Mouse (Mus musculus) intestine, embryonic 14.5 days (tissue): ENCODE data around the gene Slit3. TPM values are rescaled to one million over a fixed set of nuclear protein-coding genes. Genes with fewer than 3 reads are reported as not detected.

Source experiments
- ATAC-seq: fragments of 200-750 bp; cut with Nextera tagmentation; replicated peaks from 2 replicates; pipeline ENCODE4 v1.8.0; 2017; ENCODE audit warnings: low read depth, moderate number of reproducible peaks, moderate TSS enrichment, moderate library complexity; ENCODE audit not compliant: low FRiP score, low TSS enrichment
- DNase-seq: peaks from one replicate; pipeline ENCODE4 v3.0.0-alpha.2; 2018; ENCODE audit warnings: low spot score
- H3K27ac ChIP-seq: fragments of 300-500 bp; sonication (generic); 2 replicates; pipeline ENCODE4 v1.5.1; 2014; ENCODE audit warnings: low read depth, mild to moderate bottlenecking, control low read depth
- H3K27me3 ChIP-seq: fragments of 300-500 bp; sonication (generic); replicated peaks from 2 replicates; pipeline ENCODE4 v1.6.1; 2014; ENCODE audit warnings: low read length, control low read depth; ENCODE audit not compliant: control insufficient read depth, insufficient read depth
- H3K36me3 ChIP-seq: fragments of 300-500 bp; sonication (generic); 2 replicates; pipeline ENCODE4 v1.6.1; 2014; ENCODE audit warnings: low read length, control low read depth; ENCODE audit not compliant: control insufficient read depth, insufficient read depth
- H3K4me1 ChIP-seq: fragments of 300-500 bp; sonication (generic); replicated peaks from 2 replicates; pipeline ENCODE4 v1.6.1; 2014; ENCODE audit warnings: low read length, control low read depth, mixed read lengths; ENCODE audit not compliant: control insufficient read depth, insufficient read depth
- H3K4me2 ChIP-seq: fragments of 300-500 bp; sonication (generic); 2 replicates; pipeline ENCODE4 v1.6.1; 2014; ENCODE audit warnings: low read length
- H3K4me3 ChIP-seq: fragments of 300-500 bp; sonication (generic); 2 replicates; pipeline ENCODE4 v1.5.1; 2014; ENCODE audit warnings: low read depth, low read length, control low read depth, mixed read lengths
- H3K9ac ChIP-seq: fragments of 300-500 bp; sonication (generic); 2 replicates; pipeline ENCODE4 v1.6.1; 2014; ENCODE audit warnings: mild to moderate bottlenecking, low read length
- H3K9me3 ChIP-seq: fragments of 300-500 bp; sonication (generic); 2 replicates; pipeline ENCODE4 v1.6.1; 2016; ENCODE audit warnings: low read length, control low read depth; ENCODE audit not compliant: control insufficient read depth
- WGBS: fragments of 180-500 bp; shearing (Covaris S2); extraction: QIAGEN DNeasy Blood & Tissue Kit; methylation state at CpG from one replicate; pipeline ENCODE4 v1.1.7; 2014; 5-methylcytosine and 5-hydroxymethylcytosine counted together
- polyA plus RNA-seq: library from polyadenylated mRNA; unstranded; fragments of >200 nt; fragmentation: Nextera tagmentation; extraction: Ambion mirVana; gene quantifications from 2 replicates; pipeline ENCODE4 v1.2.1, GENCODE M21; 2014

Slit3 gene
- polyA plus RNA-seq, 1 experiment from 2014 or later = 27.6 TPM

GRCm38 (mm10) chr11:35667428-35667827 lies 546.4 kb downstream of the Slit3 start:
- H3K9me3 ChIP-seq = no peaks in the 10 kb centered on the region
- no peak overlapping the region for H3K27ac ChIP-seq
- no peaks in the 10 kb centered on the region for H3K27me3 ChIP-seq
- H3K4me1 ChIP-seq = no peaks in the 10 kb centered on the region
- H3K4me3 ChIP-seq = no peak overlapping the region
- H3K36me3 ChIP-seq = peaks cover 7% of the 10 kb centered on the region; the same call in 1 of the 2 replicates
- H3K9ac ChIP-seq = no peak overlapping the region
- WGBS = 63% methylated on average over 3 of the region's 3 CpGs
- no peak overlapping the region for H3K4me2 ChIP-seq
- ATAC-seq (no peak), DNase-seq (no peak)

- Histone ChIP-seq H3K9me3 (no peaks in the 10 kb centered on the region), H3K27ac (no peak overlapping the region), H3K4me2 (no peak overlapping the region), H3K4me1 (no peaks in the 10 kb centered on the region), H3K36me3 (peaks cover 7% of the 10 kb centered on the region; the same call in 1 of the 2 replicates), H3K9ac (no peak overlapping the region), H3K4me3 (no peak overlapping the region), H3K27me3 (no peaks in the 10 kb centered on the region)
- DNase-seq (no peak), ATAC-seq (no peak)
- 38% methylated on average over 3 of the region's 3 CpGs for WGBS
Observed at GRCm38 (mm10) chr11:35668138-35668537, 547.1 kb downstream of the Slit3 start.

DNA sequence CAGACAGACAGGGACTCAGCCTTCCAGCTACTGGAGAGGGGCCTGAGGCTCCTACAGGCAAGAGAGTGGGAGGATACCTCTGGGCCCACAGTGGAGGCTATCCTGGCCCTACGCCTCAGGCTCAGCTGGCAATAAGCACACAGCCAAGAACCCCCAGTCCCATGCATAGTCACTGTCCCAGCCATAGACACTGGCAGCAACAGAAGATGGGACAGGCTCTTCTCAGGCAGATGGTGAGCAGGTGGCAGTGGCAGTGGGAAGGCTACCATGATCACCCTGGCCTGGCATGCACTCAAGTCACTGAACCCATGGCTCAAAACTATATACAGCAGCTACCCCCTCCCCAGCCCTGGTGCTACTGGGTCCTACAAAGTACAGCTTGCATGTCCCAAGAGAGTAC lies 547.7 kb downstream of the Slit3 start:
- no peak overlapping the region for H3K4me3 ChIP-seq
- 80% methylated on average over 1 of the region's 1 CpGs for WGBS
- no peak for ATAC-seq
- no peak overlapping the region for H3K27ac ChIP-seq
- peaks cover 7% of the 10 kb centered on the region; the same call in 1 of the 2 replicates for H3K36me3 ChIP-seq
- no peak for DNase-seq
- H3K4me1 ChIP-seq = no peaks in the 10 kb centered on the region
- H3K4me2 ChIP-seq = no peak overlapping the region
- no peak overlapping the region for H3K9ac ChIP-seq
- H3K9me3 ChIP-seq = no peaks in the 10 kb centered on the region
- H3K27me3 ChIP-seq = no peaks in the 10 kb centered on the region

DNA sequence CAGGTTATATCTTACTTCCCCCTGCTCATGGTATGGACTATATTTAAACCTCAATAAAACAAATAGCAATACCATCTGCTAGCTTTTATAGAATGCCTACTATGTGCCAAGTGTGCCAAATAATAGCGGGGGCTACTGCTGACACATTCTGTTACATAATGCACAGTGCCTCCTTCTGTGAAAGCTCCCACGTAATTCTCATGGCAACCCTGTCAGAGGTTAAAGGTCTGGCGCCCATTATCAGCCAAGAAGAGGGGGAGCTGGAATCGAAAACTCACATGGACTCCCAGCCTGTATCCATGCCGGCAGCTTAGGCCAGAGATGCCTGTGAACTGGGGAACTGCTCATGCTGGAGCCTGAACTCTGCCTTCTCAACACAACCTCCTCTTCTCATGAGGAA lies 548.5 kb downstream of the Slit3 start:
- peaks cover 7% of the 10 kb centered on the region; the same call in 1 of the 2 replicates for H3K36me3 ChIP-seq
- H3K27ac ChIP-seq = no peak overlapping the region
- no peaks in the 10 kb centered on the region for H3K4me1 ChIP-seq
- no peaks in the 10 kb centered on the region for H3K9me3 ChIP-seq
- no peak overlapping the region for H3K4me2 ChIP-seq
- WGBS = 81% methylated on average over 5 of the region's 5 CpGs
- H3K9ac ChIP-seq = no peak overlapping the region
- no peak for ATAC-seq
- DNase-seq = no peak
- H3K4me3 ChIP-seq = no peak overlapping the region
- no peaks in the 10 kb centered on the region for H3K27me3 ChIP-seq

DNA sequence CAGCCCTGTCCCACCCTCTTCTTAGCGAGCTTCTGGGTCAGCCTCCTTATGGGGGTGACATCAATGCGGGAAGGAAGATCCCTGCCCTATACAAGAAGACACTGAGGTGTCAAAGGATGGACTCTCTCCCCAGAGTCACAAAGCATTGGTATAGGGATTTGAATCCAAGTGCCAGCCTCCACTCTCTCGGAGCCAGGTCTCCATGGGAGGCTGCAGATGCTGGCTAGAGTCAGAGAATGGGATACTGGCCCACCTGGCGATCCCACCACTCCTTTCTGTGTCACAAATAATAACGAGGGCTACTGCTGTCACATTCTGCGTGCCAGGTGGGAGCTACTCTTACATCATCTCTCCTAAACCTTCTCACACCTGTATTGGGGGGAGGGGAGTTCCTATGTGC lies 549.2 kb downstream of the Slit3 start:
- H3K9me3 ChIP-seq = no peaks in the 10 kb centered on the region
- 86% methylated on average over 6 of the region's 6 CpGs for WGBS
- H3K4me1 ChIP-seq = no peaks in the 10 kb centered on the region
- H3K27ac ChIP-seq = no peak overlapping the region
- H3K4me3 ChIP-seq = no peak overlapping the region
- peaks cover 7% of the 10 kb centered on the region; the same call in 1 of the 2 replicates for H3K36me3 ChIP-seq
- ATAC-seq = no peak
- no peaks in the 10 kb centered on the region for H3K27me3 ChIP-seq
- no peak overlapping the region for H3K9ac ChIP-seq
- no peak for DNase-seq
- no peak overlapping the region for H3K4me2 ChIP-seq

GRCm38 (mm10) chr11:35670746-35671145 lies 549.7 kb downstream of the Slit3 start:
- no peak overlapping the region for H3K4me3 ChIP-seq

GRCm38 (mm10) chr11:35673050-35673449 lies 552.0 kb downstream of the Slit3 start:
- 93% methylated on average over 7 of the region's 7 CpGs for WGBS
- H3K36me3 ChIP-seq = peaks cover 7% of the 10 kb centered on the region; the same call in 1 of the 2 replicates
- no peaks in the 10 kb centered on the region for H3K27me3 ChIP-seq
- ATAC-seq (no peak), DNase-seq (no peak)
- no peak overlapping the region for H3K9ac ChIP-seq
- no peaks in the 10 kb centered on the region for H3K4me1 ChIP-seq
- no peak overlapping the region for H3K4me3 ChIP-seq
- no peak overlapping the region for H3K27ac ChIP-seq
- H3K4me2 ChIP-seq = no peak overlapping the region
- no peaks in the 10 kb centered on the region for H3K9me3 ChIP-seq

More at GRCm38 (mm10) chr11:35670746-35671145, 549.7 kb downstream of the Slit3 start:
- ATAC-seq (no peak), DNase-seq (no peak)
- Histone ChIP-seq H3K4me2 (no peak overlapping the region), H3K36me3 (peaks cover 7% of the 10 kb centered on the region; the same call in 1 of the 2 replicates), H3K9ac (no peak overlapping the region), H3K4me1 (no peaks in the 10 kb centered on the region), H3K9me3 (no peaks in the 10 kb centered on the region), H3K27me3 (no peaks in the 10 kb centered on the region), H3K27ac (no peak overlapping the region)
- 66% methylated on average over 3 of the region's 3 CpGs for WGBS

- no peaks in the 10 kb centered on the region for H3K4me1 ChIP-seq
- no peak for DNase-seq
Observed at GRCm38 (mm10) chr11:35674242-35674641, 553.2 kb downstream of the Slit3 start.

GRCm38 (mm10) chr11:35676744-35677143 lies 555.7 kb downstream of the Slit3 start:
- H3K27ac ChIP-seq = no peak overlapping the region
- ATAC-seq (no peak), DNase-seq (no peak)
- H3K9me3 ChIP-seq = no peaks in the 10 kb centered on the region
- H3K36me3 ChIP-seq = 0 out of 2 replicates have a peak, but pooled peaks cover 4% of the 10 kb centered on the region
- WGBS = 59% methylated on average over 4 of the region's 4 CpGs
- no peak overlapping the region for H3K9ac ChIP-seq
- no peak overlapping the region for H3K4me3 ChIP-seq
- H3K27me3 ChIP-seq = no peaks in the 10 kb centered on the region
- H3K4me1 ChIP-seq = no peaks in the 10 kb centered on the region
- H3K4me2 ChIP-seq = no peak overlapping the region

More at GRCm38 (mm10) chr11:35674242-35674641, 553.2 kb downstream of the Slit3 start:
- no peak overlapping the region for H3K9ac ChIP-seq
- no peak overlapping the region for H3K4me3 ChIP-seq
- H3K27me3 ChIP-seq = no peaks in the 10 kb centered on the region
- 92% methylated on average over 9 of the region's 9 CpGs for WGBS
- no peak overlapping the region for H3K4me2 ChIP-seq
- no peak overlapping the region for H3K27ac ChIP-seq
- H3K36me3 ChIP-seq = peaks cover 7% of the 10 kb centered on the region; the same call in 1 of the 2 replicates
- no peaks in the 10 kb centered on the region for H3K9me3 ChIP-seq
- no peak for ATAC-seq
